Mouse (Mus musculus): ENCODE results near the gene Syngap1.

Gene Syngap1

DNA sequence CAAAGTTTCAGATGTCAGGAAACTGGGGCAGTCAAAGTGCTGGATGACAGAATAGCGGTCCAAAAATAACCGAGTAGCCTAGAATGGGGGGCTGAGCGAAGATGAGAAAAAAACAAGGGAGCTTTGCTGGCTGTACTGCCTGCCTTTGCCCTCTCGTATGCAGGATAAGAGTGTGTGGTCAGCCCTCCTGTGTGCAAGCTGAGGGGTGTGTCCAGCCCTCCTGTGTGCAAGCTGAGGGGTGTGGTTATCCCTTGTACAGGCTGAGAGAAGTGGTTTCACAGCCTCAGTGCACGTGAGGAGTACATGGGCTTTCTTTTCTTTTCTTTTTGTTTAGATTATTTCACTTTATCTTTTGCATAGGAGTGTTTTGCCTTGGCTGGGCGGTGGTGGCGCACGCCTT, 54.5 kb downstream of the Syngap1 start:
- DNase-seq = no peak

DNA sequence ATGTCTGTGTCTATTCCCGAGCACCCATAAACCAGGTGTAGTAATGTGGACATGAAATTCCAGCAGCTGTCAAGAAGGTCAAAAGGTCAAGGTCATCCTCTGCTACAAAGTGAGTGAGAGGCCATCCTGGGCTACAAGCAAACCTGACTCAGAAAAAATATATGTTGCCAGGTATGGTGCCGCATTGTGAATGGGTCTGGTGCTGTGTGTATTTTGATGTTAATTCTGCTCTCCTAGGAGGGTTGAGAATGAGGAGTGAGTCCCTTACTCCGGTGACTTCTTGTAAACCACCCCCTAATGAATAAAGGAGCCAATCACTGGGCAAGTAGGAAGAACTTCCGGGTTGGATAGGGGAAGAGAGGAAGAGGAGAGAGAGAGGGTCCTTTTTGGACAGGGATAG, 56.6 kb downstream of the Syngap1 start:
- DNase-seq = no peak

DNA sequence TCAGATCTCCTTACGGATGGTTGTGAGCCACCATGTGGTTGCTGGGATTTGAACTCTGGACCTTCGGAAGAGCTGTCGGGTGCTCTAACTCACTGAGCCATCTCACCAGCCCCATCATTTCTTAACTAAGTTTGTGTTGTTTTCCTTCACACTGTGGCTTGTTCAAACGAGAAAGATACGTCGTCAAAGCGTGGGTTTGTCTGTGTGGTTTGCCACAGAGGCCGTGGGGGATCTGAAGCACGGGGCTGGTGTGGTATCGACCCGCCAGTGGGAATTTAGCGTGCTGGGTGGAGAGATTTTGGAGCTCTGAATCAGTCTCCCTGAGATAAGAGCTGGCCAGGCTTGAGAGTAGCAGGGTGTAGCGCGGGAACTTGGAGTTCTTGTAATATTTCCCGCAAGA, 57.2 kb downstream of the Syngap1 start:
- no peak for DNase-seq

DNA sequence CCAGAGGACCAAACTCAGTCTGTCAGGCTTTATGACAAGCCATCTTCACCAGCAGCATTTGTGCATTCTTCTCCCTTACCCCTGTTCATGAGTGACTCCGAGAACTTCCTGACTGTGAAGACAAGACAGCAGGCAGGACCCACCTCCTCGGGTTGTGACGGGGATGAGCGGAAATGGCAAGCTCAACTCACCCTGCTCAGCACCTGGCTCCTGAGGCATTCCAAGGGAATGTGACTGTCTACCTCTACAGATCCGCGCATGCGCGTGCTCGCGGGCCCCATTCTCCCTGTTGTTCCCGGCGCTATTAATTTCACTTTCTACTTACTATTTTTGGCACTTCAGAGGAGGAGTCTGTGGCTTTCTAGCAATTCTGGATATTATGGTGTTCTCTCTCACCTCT, 58.9 kb downstream of the Syngap1 start:
- DNase-seq = no peak

DNA sequence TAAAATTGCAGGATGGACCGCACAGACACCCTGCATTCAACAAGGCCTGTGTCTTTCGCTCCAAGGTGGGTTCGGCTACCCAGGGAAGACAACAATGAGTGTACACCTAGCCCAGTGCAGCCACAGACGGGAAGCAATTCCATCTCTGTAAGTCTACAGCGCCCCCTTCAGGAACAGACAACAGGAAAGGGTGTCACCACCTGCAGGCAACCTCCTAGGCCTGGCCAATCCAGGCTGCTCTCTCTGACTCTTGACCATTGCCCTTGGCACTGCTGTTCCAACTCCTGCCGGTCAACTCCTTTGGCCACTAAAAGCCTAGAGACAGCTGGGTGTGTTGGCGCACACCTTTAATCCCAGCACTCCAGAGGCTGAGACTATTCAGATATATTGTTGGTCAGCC, 60.1 kb downstream of the Syngap1 start:
- DNase-seq = peak; percentile 56

DNA sequence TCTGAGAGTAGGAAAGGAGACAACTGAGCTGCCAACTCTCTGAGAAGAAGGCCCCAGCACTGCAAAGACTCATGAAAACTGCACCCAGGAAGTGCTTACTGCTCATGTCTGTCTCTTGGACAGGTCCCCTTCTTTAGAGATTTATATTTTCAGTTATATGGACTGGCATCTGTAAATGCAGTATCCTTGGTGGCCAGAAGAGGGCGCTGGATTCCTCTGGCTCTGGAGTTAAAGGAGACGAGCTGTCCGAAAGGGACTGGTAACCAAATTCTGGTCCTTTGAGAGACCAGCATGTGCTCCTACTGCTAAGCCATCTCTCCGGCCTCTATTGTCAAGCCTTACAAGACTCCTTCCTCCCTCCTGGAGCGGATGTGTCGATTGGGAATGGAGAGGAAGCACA, 60.8 kb downstream of the Syngap1 start:
- DNase-seq = peak; percentile 64

DNA sequence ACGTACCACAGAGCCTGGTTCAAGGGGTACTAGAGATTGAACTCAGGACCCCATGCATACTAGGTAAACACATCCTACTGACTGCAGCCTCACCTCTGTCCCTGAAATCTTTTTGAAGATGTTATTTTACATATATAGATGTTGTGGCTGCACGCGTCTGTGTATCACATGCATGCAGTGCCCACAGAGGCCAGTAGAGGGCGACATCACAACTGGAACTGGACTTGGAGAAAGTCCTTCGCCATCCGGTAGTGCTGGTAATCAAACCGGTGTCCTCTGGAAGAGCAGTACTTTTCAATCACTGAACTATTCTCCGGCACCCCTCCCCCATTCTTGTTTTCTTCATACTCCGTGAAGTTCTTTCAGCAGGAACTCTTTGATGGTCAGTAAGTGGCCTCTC, 63.4 kb downstream of the Syngap1 start:
- peak; percentile 77 for DNase-seq

DNA sequence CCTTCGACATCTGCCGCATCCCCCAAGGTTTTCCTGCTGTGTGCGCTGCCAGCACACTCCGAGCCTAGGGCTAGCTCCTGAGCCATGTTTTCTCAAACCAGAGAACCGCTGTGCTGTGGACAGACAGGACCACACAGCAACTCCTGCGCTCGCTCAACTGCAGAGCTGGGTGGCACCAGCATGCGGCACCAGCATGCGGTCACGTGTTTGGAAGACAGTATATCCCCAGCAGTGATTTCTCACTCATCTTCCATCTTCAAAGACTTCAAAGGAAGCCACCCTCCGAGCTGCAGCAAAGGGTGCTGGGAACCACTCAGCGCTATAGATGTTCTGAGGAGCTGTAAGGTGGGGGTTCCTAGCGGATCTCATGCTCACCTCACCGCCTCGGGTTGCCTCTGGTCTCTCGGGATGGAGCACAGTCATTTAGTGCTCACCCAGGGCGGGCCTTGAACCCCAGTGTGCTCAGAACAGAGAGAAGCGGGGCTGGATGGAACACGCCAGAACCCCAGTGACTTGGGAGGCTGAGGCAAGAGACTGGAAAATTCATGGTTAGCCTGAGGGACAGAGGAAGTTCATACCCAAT, 63.9 kb downstream of the Syngap1 start:
- DNase-seq = no peak

DNA sequence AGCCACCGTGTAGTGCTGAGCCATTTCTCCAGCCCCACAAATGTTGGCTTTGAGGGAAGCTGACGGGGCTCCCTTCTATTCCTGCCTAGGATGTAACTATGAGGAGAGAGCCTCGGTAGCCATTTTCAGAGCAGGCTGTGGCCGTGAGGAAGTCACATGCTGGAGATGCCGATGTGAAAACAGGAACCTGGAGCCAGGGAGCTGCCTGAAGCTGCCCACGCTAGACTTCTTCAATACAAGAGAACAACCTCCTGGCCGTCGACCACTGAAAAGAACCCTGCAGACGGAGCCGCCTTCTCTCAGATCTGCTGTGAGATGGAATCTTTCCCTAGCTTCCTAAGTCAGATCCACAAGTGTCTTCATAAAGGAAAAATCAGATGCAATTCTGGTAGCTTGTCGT, 64.6 kb downstream of the Syngap1 start:
- no peak for DNase-seq

DNA sequence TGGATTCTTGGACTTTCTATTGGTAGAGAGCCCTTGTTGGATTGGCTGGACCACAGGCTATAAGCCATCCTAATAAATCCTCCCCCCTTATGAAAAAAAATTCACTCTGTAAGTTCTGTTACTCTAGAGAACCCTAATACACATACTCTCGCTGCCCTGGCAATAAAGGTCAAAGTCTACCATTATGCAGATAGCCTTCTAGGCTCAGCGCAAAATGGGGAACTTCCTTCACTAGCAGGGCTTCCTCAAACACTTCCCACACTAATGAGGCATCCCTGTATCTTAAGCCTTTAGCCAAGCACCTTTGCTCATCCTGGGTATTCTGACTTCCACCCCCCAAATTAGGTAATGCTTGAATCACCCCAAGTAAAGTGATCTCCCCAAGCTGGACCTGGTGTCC, 67.2 kb downstream of the Syngap1 start:
- no peak for DNase-seq

DNA sequence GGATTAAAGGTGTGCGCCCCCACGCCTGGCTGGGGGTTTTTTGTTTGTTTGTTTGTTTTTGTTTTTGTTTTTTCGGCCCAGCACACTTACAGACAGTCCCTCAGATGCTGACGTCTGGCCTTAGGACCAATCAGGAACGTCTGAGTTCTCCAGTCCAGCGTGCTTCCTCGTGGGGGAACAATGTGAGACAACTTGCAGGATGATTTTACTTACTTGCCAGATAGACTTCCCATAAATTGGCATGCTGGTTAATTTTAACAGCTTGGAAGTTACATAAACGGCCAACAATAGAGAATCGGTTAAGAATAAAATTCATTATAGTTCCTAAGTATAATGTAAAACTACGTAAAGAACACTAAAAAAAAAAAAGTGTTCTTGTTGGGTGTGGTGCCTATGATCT, 70.1 kb downstream of the Syngap1 start:
- DNase-seq = no peak

DNA sequence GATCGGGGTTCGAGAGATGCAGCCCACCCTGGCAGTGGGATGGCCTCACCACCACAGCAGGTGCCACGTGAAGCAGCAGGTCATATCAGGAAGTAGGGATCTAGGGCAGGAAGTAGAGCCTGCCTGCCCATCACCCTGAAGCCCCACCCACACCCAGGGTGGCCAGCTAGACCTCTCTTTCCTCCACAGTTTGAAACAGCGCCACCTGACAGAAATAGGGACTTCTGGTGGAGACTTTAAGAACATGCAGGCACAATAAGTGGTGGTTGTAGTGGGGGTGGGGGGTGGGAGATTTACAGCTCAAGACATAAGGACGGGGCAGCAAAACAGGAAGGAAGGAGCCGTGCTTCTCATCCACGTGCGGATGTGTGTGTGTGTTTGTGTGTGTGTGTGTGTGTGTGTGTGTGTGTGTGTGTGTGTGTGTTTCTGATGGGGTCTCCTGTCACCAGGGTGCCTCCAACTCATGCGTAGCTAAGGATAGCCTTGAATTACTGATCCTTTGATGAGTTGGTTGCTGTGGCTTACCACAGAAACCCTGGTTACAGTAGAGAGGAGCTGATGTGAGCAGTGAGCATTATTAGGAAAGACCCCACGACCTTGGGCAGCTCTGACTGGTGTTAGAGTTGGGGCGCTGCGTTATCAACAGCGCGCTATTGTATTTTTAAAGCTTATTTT, 71.1 kb downstream of the Syngap1 start:
- DNase-seq = peak; percentile 71

DNA sequence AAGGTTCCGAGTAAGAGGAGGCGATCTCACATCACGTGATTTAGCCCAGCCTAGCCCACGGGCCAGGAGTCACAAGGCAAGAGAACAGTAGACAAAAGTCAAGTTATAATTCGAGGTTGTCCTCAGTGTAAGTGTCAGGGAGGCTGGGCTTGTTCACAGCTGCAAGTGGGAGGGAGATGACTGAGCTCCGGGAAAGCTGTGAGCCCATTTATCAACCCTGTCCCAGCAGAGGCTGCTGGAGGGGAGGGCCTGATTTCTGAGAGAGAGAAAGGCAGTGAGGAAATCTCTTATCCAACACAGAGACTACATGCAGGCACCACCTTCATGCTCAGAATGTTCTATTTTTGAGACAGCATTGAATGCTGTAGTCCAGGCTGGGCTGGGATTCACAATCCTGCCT, 71.9 kb downstream of the Syngap1 start:
- DNase-seq = peak; percentile 40

DNA sequence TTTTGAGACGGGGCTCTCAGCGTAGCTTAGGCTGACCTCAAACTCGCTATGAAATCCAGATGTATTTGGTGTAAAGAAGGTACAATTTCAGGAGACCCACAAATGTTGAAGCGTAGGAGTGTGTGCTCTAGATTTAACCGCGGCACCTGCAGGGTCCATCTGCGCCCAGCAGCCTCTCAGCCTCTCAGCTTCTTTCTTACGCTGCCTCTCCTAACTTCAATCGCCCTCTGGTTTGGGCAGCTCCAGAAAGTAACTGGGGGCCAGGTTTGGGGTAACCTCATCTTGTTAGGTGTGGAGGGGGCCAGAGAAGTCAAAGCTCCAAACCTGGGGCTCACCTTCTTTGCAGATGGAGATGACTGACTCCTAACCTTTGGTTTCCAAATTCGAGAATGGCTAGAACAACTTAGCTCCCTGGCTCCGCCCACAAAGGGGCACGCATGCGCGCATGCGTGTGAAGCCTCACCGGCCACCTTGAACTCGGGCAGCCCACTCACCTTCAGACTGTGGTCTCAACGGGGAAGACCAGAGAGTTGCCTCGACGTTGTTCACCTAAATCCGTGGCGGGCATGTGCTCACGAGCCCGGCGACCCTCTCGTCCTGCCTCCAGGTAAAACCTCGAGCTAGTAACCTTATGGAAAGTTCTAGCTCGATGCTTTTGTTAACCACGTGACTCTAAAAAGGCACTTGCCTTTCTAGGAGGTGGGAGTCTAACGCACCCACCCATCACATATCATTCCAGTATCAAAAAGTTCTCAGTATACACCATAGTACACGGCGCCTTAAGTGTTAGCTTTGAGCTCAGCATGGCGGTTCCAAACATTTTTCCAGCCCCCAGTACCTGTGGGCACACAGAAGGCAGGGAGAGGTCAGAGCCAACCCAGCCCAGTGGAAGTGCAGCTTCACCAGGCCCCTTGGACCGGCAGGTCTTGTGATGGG, 76.8 kb downstream of the Syngap1 start:
- DNase-seq = peak; percentile 90

DNA sequence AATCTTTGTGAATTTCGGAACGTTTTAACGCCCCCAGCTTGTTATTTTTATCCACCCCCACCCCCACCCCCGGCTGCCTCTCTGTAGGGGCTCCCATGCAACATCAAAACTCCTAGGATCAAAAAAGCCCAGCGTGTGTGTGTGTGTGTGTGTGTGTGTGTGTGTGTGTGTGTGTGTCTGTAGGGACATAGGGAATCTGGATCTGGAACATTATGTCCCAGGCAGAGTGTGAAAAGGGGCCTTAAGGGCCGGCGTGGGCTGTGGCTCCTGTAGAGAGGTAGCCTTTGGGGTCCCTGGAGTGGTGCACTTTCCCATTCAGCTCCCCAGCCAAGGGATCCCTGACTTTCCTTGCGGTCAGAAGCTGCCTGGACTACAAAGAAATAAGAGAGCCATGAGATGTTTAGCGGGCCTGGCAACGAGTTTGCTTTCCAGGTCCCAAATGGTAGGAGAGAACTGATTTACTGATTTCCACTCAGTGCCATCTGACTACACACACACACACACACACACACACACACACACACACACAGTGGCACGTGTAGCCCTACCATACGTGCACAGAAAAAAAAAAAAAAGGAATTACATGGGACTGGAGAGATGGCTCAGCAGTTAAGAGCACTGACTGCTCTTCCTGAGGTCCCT, 77.6 kb downstream of the Syngap1 start:
- no peak for DNase-seq

DNA sequence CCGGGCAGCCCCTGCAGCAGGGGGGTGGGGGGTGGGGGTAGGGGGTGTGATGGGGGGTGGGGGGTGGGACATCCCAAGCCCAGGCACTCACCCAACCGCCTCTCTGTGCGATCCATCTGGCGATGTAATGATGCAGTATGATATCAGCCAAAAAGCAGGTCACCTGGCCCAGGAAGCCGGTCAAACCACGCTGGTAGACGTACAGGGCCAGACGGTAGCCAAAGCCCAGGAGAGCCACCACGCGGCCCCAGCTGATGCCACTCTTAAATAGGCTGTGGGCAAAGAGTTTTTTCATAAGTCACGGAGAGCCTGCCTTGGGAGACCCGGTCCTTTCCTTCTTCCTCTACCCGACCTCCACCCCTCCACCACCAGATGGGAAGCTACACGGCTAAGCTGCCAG, 80.0 kb downstream of the Syngap1 start:
- DNase-seq = no peak

DNA sequence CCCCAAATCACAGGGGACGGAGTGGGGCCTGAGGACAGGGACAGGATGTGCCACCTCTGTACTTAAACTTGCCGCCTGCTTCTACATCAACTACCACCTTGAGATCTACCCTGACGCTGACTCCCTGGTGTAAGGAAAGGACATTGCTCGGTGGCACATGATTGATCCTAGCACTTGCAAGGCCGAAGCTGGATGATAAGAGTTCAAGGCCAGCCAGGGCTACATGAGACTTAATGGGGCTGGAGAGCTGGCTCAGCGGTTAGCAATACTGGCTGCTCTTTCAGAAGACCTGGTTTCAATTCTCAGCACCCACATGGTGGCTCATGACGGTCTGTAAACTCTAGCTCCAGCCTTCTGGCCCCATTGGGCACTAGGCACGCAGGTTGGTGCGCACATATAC, 80.7 kb downstream of the Syngap1 start:
- no peak for DNase-seq

Measured in liver (tissue).